Mouse (Mus musculus) lung, embryonic 16.5 days (tissue): ENCODE results near the gene Oaz3. TPM values are rescaled to one million over a fixed set of nuclear protein-coding genes. Genes with fewer than 3 reads are reported as not detected.

Experiments
- ATAC-seq: fragments of 200-750 bp; cut with Nextera tagmentation; 2 replicates; pipeline ENCODE4 v1.8.0; 2017; ENCODE audit warnings: low read depth, mild to moderate bottlenecking, moderate library complexity
- H3K27ac ChIP-seq: fragments of 300-500 bp; sonication (generic); 2 replicates; pipeline ENCODE4 v1.5.1; 2014; ENCODE audit warnings: mild to moderate bottlenecking, control low read depth, low read length
- H3K27me3 ChIP-seq: fragments of 300-500 bp; sonication (generic); 2 replicates; pipeline ENCODE4 v1.6.1; 2014; ENCODE audit warnings: low read depth, low read length, mixed read lengths; ENCODE audit not compliant: control insufficient read depth, insufficient read depth
- H3K36me3 ChIP-seq: fragments of 300-500 bp; sonication (generic); 2 replicates; pipeline ENCODE4 v1.6.1; 2014; ENCODE audit warnings: low read length; ENCODE audit not compliant: control insufficient read depth, insufficient read depth
- H3K4me1 ChIP-seq: fragments of 300-500 bp; sonication (generic); replicated peaks from 2 replicates; pipeline ENCODE4 v1.6.1; 2014; ENCODE audit warnings: low read length, mixed read lengths; ENCODE audit not compliant: control insufficient read depth, insufficient read depth
- H3K4me2 ChIP-seq: fragments of 300-500 bp; sonication (generic); 2 replicates; pipeline ENCODE4 v1.6.1; 2014; ENCODE audit warnings: low read depth, low read length, control low read depth
- H3K4me3 ChIP-seq: fragments of 300-500 bp; sonication (generic); 2 replicates; pipeline ENCODE4 v1.5.1; 2014; ENCODE audit warnings: mild to moderate bottlenecking, low read length, control low read depth
- H3K9ac ChIP-seq: fragments of 300-500 bp; sonication (generic); 2 replicates; pipeline ENCODE4 v1.6.1; 2014; ENCODE audit warnings: low read length, control low read depth
- H3K9me3 ChIP-seq: fragments of 300-500 bp; sonication (generic); 2 replicates; pipeline ENCODE4 v1.6.1; 2016; ENCODE audit warnings: low read length; ENCODE audit not compliant: control insufficient read depth
- WGBS: fragments of 180-500 bp; shearing (Covaris S2); extraction: QIAGEN DNeasy Blood & Tissue Kit; methylation state at CpG from one replicate; pipeline ENCODE4 v1.1.7; 2014; 5-methylcytosine and 5-hydroxymethylcytosine counted together
- polyA plus RNA-seq: library from polyadenylated mRNA; unstranded; fragments of >200 nt; fragmentation: Nextera tagmentation; extraction: Ambion mirVana; gene quantifications from 2 replicates; pipeline ENCODE4 v1.2.1, GENCODE M21; 2015

Oaz3 gene
- polyA plus RNA-seq, 1 experiment from 2014 or later = 0.31 TPM

- no peak overlapping the region for H3K4me3 ChIP-seq
- WGBS = 57% methylated on average over 3 of the region's 3 CpGs
- no peaks in the 10 kb centered on the region for H3K27me3 ChIP-seq
Observed at GRCm38 (mm10) chr3:94383476-94383875, 60.2 kb downstream of the Oaz3 start.

More at GRCm38 (mm10) chr3:94383476-94383875, 60.2 kb downstream of the Oaz3 start:
- Histone ChIP-seq H3K4me2 (no peak overlapping the region), H3K9ac (no peak overlapping the region), H3K36me3 (no peaks in the 10 kb centered on the region), H3K4me1 (no peaks in the 10 kb centered on the region), H3K27ac (no peak overlapping the region), H3K9me3 (no peaks in the 10 kb centered on the region)
- ATAC-seq = no peak

Other genes with a start within 250 kb of the Oaz3 start
- gene Gm5286, start 247.2 kb downstream of the Oaz3 start, polyA plus RNA-seq = not detected in 2 replicates
- not detected in 2 replicates for gene Gm4778, start 179.9 kb downstream of the Oaz3 start, polyA plus RNA-seq
- 10.2 TPM in 2 replicates for gene Them4, start 133.8 kb downstream of the Oaz3 start, polyA plus RNA-seq
- 0.40 and 0.73 TPM in 2 replicates for gene Them5, start 101.8 kb downstream of the Oaz3 start, polyA plus RNA-seq
- gene C2cd4d, start 81.5 kb downstream of the Oaz3 start, polyA plus RNA-seq = 0.16 and 0.68 TPM in 2 replicates
- gene Rorc, start 71.1 kb downstream of the Oaz3 start, polyA plus RNA-seq = 8.9 and 9.5 TPM in 2 replicates
- gene Lingo4, start 45.4 kb downstream of the Oaz3 start, polyA plus RNA-seq = 0.35 and 0.44 TPM in 2 replicates
- gene Tdrkh, start 30.6 kb downstream of the Oaz3 start, polyA plus RNA-seq = 12.5 and 12.6 TPM in 2 replicates
- gene Mrpl9, start 597 bp downstream of the Oaz3 start, polyA plus RNA-seq = 58.8 and 59.8 TPM in 2 replicates
- gene Celf3, start 34.4 kb upstream of the Oaz3 start, polyA plus RNA-seq = 2.3 and 3.3 TPM in 2 replicates
- gene Riiad1, start 36.4 kb upstream of the Oaz3 start, polyA plus RNA-seq = 16.1 and 28.1 TPM in 2 replicates
- 38.6 and 45.6 TPM in 2 replicates for gene Snx27, start 138.8 kb upstream of the Oaz3 start, polyA plus RNA-seq
- not detected in 2 replicates for gene Gm10972, start 199.2 kb upstream of the Oaz3 start, polyA plus RNA-seq
- 10.9 and 11.9 TPM in 2 replicates for gene Tuft1, start 215.0 kb upstream of the Oaz3 start, polyA plus RNA-seq
- gene Selenbp2, start 249.6 kb upstream of the Oaz3 start, polyA plus RNA-seq = 8.9 and 13.3 TPM in 2 replicates